Mouse (Mus musculus) CH12.LX (cell line): ENCODE measurements around the gene Ube2z. TPM values are rescaled to one million over a fixed set of nuclear protein-coding genes. Genes with fewer than 3 reads are reported as not detected.

Source experiments
- DNase-seq: peaks from one replicate; pipeline ENCODE4 v3.0.0-alpha.2; 2013; ENCODE audit errors: extremely low read depth
- H3K27ac ChIP-seq: 2 replicates; pipeline ENCODE4 v1.5.1; 2012; ENCODE audit warnings: low read depth, mild to moderate bottlenecking, control low read depth, moderate library complexity; ENCODE audit not compliant: insufficient read depth
- H3K27me3 ChIP-seq: replicated peaks from 2 replicates; pipeline ENCODE3; 2012; ENCODE audit warnings: inconsistent platforms
- H3K36me3 ChIP-seq, 2 experiments: replicated peaks in 1 of 2; 2 replicates each; pipeline versions ENCODE3 to v1.6.1; 2012; ENCODE audit warnings: inconsistent platforms in 1 of 2, low read length in 1 of 2, mild to moderate bottlenecking in 1 of 2, mixed read lengths in 1 of 2, moderate library complexity in 1 of 2; ENCODE audit not compliant: control insufficient read depth in 1 of 2, insufficient read depth in 1 of 2
- H3K4me1 ChIP-seq, 2 experiments: 2 replicates each; pipeline ENCODE4 v1.6.1; 2012; ENCODE audit warnings: inconsistent platforms in 1 of 2, moderate library complexity in 1 of 2; ENCODE audit not compliant: insufficient read depth in 2 of 2, control insufficient read depth in 1 of 2
- H3K4me2 ChIP-seq: 2 replicates; pipeline ENCODE4 v1.6.1; 2012; ENCODE audit warnings: low read depth, mild to moderate bottlenecking, control low read depth; ENCODE audit not compliant: poor library complexity, insufficient read depth, severe bottlenecking
- H3K4me3 ChIP-seq, 3 experiments: fragments of 150-350 bp in 1 of 3; sonication (generic) in 1 of 3; replicated peaks in 1 of 3; 2 replicates each; pipeline versions ENCODE3 to v1.5.1; 2011 to 2012; ENCODE audit warnings: low read depth in 2 of 3, low read length in 2 of 3, mild to moderate bottlenecking in 2 of 3, moderate library complexity in 2 of 3, control low read depth in 1 of 3, improper control_type of control experiment in 1 of 3, inconsistent platforms in 1 of 3, mixed read lengths in 1 of 3; ENCODE audit not compliant: poor library complexity in 1 of 3
- H3K79me2 ChIP-seq: replicated peaks from 2 replicates; pipeline ENCODE4 v1.6.1; 2012; ENCODE audit warnings: mild to moderate bottlenecking, moderate library complexity; ENCODE audit not compliant: control insufficient read depth, poor library complexity, insufficient read depth, severe bottlenecking; ENCODE audit errors: extremely low read depth
- H3K9ac ChIP-seq: 2 replicates; pipeline ENCODE4 v1.6.1; 2012; ENCODE audit warnings: low read depth, mild to moderate bottlenecking, control low read depth, moderate library complexity; ENCODE audit not compliant: insufficient read depth
- H3K9me3 ChIP-seq: replicated peaks from 2 replicates; pipeline ENCODE3; 2012; ENCODE audit warnings: low read length, inconsistent platforms, mixed read lengths
- MAFK ChIP-seq: IDR thresholded peaks from 2 replicates; pipeline ENCODE4 v1.6.1; 2011; ENCODE audit warnings: low read length, improper control_type of control experiment; ENCODE audit not compliant: insufficient replicate concordance
- UBTF ChIP-seq: IDR thresholded peaks from 2 replicates; pipeline ENCODE4 v1.6.1; 2012; ENCODE audit warnings: low read depth, mild to moderate bottlenecking, inconsistent platforms, low read length, improper control_type of control experiment, moderate library complexity
- dilution Hi-C: fragments of 300-500 bp; cut with MboI; formaldehyde crosslinking; loops from 2 replicates; pipeline ENCODE4 v1.14.3; 2020; ENCODE audit warnings: low sequenced_read_pairs; ENCODE audit not compliant: extremely low pct_unique_long_range_greater_than_20kb, extremely low pct_ligation_motif_present
- in situ Hi-C: fragments of 300-500 bp; cut with MboI; formaldehyde crosslinking; loops from 3 replicates; pipeline ENCODE4 v1.14.3; 2019; ENCODE audit warnings: low sequenced_read_pairs, low pct_ligation_motif_present, low pct_unique_long_range_greater_than_20kb, mixed read lengths
- polyA plus RNA-seq: library from polyadenylated mRNA; unstranded; fragments of >175 nt; gene quantifications from 2 replicates; pipeline ENCODE4 v1.2.1, GENCODE M21; 2012; ENCODE audit warnings: low read depth; ENCODE audit not compliant: insufficient read length
- total RNA-seq, 2 experiments: library from RNA; depleted of rRNA; stranded (reverse); fragments of 300-350 nt in 1 of 2; fragments of >200 nt in 1 of 2; gene quantifications; 2 replicates each; pipeline ENCODE4 v1.2.3; 2012 to 2014

The Ube2z gene
- total and polyA plus RNA-seq, 3 experiments, result 51.3 to 67.8 (median 64.2) TPM

DNA sequence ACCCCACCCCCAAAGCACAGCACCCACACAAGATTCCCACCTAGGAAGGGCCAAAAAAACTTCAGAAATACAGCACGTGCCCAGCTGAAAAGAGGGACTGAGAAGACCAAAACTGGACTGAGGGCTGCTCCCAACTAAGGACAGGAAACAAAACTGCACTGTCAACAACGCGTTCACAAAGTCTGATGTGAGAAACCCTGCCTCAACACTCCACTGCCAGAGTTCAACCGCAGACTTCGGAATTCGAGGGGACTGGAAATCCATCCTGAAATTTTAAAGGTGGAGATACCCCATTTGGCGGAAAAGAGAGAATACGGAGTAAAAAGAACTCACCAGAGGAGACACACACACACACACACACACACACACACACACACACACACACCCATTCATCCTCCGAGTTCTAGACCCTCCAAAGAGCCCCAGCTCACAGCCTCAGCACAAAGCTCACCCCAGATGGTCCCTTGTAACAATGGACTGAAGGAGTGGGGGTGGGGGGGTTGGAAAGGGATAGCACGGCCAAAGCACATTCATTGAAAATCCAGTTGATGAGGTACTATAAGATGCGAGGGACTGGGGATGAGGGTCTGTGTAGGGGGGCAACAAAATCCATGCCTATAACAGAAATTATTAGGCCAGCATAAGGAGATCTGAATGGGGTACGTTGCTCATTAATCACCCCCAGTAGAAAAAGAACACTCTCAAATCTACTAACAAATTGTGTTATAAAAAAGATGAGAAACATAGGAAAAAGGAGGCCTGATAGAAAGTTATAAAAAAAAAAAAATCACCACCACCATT, 61.9 kb downstream of the Ube2z start:
- peaks cover 46% of the 10 kb centered on the region for H3K27me3 ChIP-seq
- H3K27ac ChIP-seq, result no peak overlapping the region
- in situ Hi-C loops, result no loop called here

More for the DNA sequence above, 61.9 kb downstream of the Ube2z start:
- H3K4me2 ChIP-seq, result no peak overlapping the region
- H3K4me1 ChIP-seq, result no peaks in the 10 kb centered on the region
- H3K36me3 ChIP-seq, result no peaks in the 10 kb centered on the region
- TF ChIP-seq MAFK (no peak), UBTF (no peak)
- H3K9me3 ChIP-seq, result peaks cover 33% of the 10 kb centered on the region
- H3K4me3 ChIP-seq, result no peak overlapping the region
- no peaks in the 10 kb centered on the region for H3K79me2 ChIP-seq
- dilution Hi-C loops, result no loop called here
- no peak for DNase-seq
- H3K9ac ChIP-seq, result no peak overlapping the region

Other genes with a start within 250 kb of the Ube2z start
- 0.46 and 1.3 TPM in 2 replicates for gene Phospho1, start 240.9 kb downstream of the Ube2z start, total RNA-seq (2012; rRNA removed)
- gene Phospho1, start 240.9 kb downstream of the Ube2z start, total RNA-seq (2014; rRNA removed), result not detected in 2 replicates
- 0.97 and 6.0 TPM in 2 replicates for gene Phospho1, start 240.9 kb downstream of the Ube2z start, polyA plus RNA-seq
- 133 and 143 TPM in 2 replicates for gene Gngt2, start 228.2 kb downstream of the Ube2z start, total RNA-seq (2012; rRNA removed)
- 157 and 162 TPM in 2 replicates for gene Gngt2, start 228.2 kb downstream of the Ube2z start, total RNA-seq (2014; rRNA removed)
- 136 and 140 TPM in 2 replicates for gene Gngt2, start 228.2 kb downstream of the Ube2z start, polyA plus RNA-seq
- 31.4 and 33.5 TPM in 2 replicates for gene Abi3, start 222.9 kb downstream of the Ube2z start, total RNA-seq (2012; rRNA removed)
- 24.4 and 25.9 TPM in 2 replicates for gene Abi3, start 222.9 kb downstream of the Ube2z start, total RNA-seq (2014; rRNA removed)
- gene Abi3, start 222.9 kb downstream of the Ube2z start, polyA plus RNA-seq, result 54.9 and 74.5 TPM in 2 replicates
- gene B4galnt2, start 150.5 kb downstream of the Ube2z start, total RNA-seq (2012; rRNA removed), result 0.25 and 0.34 TPM in 2 replicates
- 0.42 and 0.53 TPM in 2 replicates for gene B4galnt2, start 150.5 kb downstream of the Ube2z start, total RNA-seq (2014; rRNA removed)
- gene B4galnt2, start 150.5 kb downstream of the Ube2z start, polyA plus RNA-seq, result 1.9 and 2.0 TPM in 2 replicates
- gene Igf2bp1, start 59.4 kb downstream of the Ube2z start, total RNA-seq (2012; rRNA removed), result under 0.01 TPM in 1 of 2 replicates, not detected in the other
- gene Igf2bp1, start 59.4 kb downstream of the Ube2z start, total RNA-seq (2014; rRNA removed), result not detected in 2 replicates
- gene Igf2bp1, start 59.4 kb downstream of the Ube2z start, polyA plus RNA-seq, result not detected in 2 replicates
- gene Gip, start 40.8 kb downstream of the Ube2z start, total RNA-seq (2012; rRNA removed), result not detected in 2 replicates
- gene Gip, start 40.8 kb downstream of the Ube2z start, total RNA-seq (2014; rRNA removed), result not detected in 2 replicates
- not detected in 2 replicates for gene Gip, start 40.8 kb downstream of the Ube2z start, polyA plus RNA-seq
- 113 and 133 TPM in 2 replicates for gene Snf8, start 30.5 kb downstream of the Ube2z start, total RNA-seq (2012; rRNA removed)
- 66.9 and 70.8 TPM in 2 replicates for gene Snf8, start 30.5 kb downstream of the Ube2z start, total RNA-seq (2014; rRNA removed)
- 199 and 208 TPM in 2 replicates for gene Snf8, start 30.5 kb downstream of the Ube2z start, polyA plus RNA-seq
- gene Atp5g1, start 10.3 kb upstream of the Ube2z start, total RNA-seq (2012; rRNA removed), result 851 and 995 TPM in 2 replicates
- 669 and 778 TPM in 2 replicates for gene Atp5g1, start 10.3 kb upstream of the Ube2z start, total RNA-seq (2014; rRNA removed)
- gene Atp5g1, start 10.3 kb upstream of the Ube2z start, polyA plus RNA-seq, result 788 and 969 TPM in 2 replicates
- not detected in 2 replicates for gene Calcoco2, start 46.6 kb upstream of the Ube2z start, total RNA-seq (2012; rRNA removed)
- gene Calcoco2, start 46.6 kb upstream of the Ube2z start, total RNA-seq (2014; rRNA removed), result not detected in 2 replicates
- not detected in 2 replicates for gene Calcoco2, start 46.6 kb upstream of the Ube2z start, polyA plus RNA-seq
- gene Ttll6, start 68.4 kb upstream of the Ube2z start, total RNA-seq (2012; rRNA removed), result not detected in 2 replicates
- gene Ttll6, start 68.4 kb upstream of the Ube2z start, total RNA-seq (2014; rRNA removed), result not detected in 2 replicates
- 0.09 TPM in 1 of 2 replicates, not detected in the other for gene Ttll6, start 68.4 kb upstream of the Ube2z start, polyA plus RNA-seq
- 0.08 TPM in 2 replicates for gene Hoxb13, start 128.9 kb upstream of the Ube2z start, total RNA-seq (2012; rRNA removed)
- gene Hoxb13, start 128.9 kb upstream of the Ube2z start, total RNA-seq (2014; rRNA removed), result not detected in 2 replicates
- gene Hoxb13, start 128.9 kb upstream of the Ube2z start, polyA plus RNA-seq, result 0.15 TPM in 1 of 2 replicates, not detected in the other
- not detected in 2 replicates for gene Hoxb9, start 206.1 kb upstream of the Ube2z start, total RNA-seq (2012; rRNA removed)
- not detected in 2 replicates for gene Hoxb9, start 206.1 kb upstream of the Ube2z start, total RNA-seq (2014; rRNA removed)
- gene Hoxb9, start 206.1 kb upstream of the Ube2z start, polyA plus RNA-seq, result not detected in 2 replicates
- not detected in 2 replicates for gene Hoxb8, start 216.5 kb upstream of the Ube2z start, total RNA-seq (2012; rRNA removed)
- gene Hoxb8, start 216.5 kb upstream of the Ube2z start, total RNA-seq (2014; rRNA removed), result not detected in 2 replicates
- gene Hoxb8, start 216.5 kb upstream of the Ube2z start, polyA plus RNA-seq, result not detected in 2 replicates
- gene Hoxb7, start 221.2 kb upstream of the Ube2z start, total RNA-seq (2012; rRNA removed), result not detected in 2 replicates
- not detected in 2 replicates for gene Hoxb7, start 221.2 kb upstream of the Ube2z start, total RNA-seq (2014; rRNA removed)
- not detected in 2 replicates for gene Hoxb7, start 221.2 kb upstream of the Ube2z start, polyA plus RNA-seq
- gene Hoxb6, start 227.1 kb upstream of the Ube2z start, total RNA-seq (2012; rRNA removed), result 0.34 and 1.1 TPM in 2 replicates
- gene Hoxb6, start 227.1 kb upstream of the Ube2z start, total RNA-seq (2014; rRNA removed), result 0.12 TPM in 1 of 2 replicates, not detected in the other
- gene Hoxb6, start 227.1 kb upstream of the Ube2z start, polyA plus RNA-seq, result 0.31 and 0.53 TPM in 2 replicates
- gene Hoxb5, start 237.9 kb upstream of the Ube2z start, total RNA-seq (2012; rRNA removed), result 0.04 and 0.08 TPM in 2 replicates
- gene Hoxb5, start 237.9 kb upstream of the Ube2z start, total RNA-seq (2014; rRNA removed), result not detected in 2 replicates
- 0.13 TPM in 1 of 2 replicates, not detected in the other for gene Hoxb5, start 237.9 kb upstream of the Ube2z start, polyA plus RNA-seq